Mouse (Mus musculus): ENCODE measurements around the gene Lypd4.

- TF ChIP-seq POLR2AphosphoS2 (IDR thresholded peaks at IDR 0.05; ENCODE audit: insufficient read length, low read depth) (no peak), USF1 (IDR thresholded peaks at IDR 0.05; ENCODE audit: low read depth) (no peak), POLR2A (IDR thresholded peaks at IDR 0.05; ENCODE audit: insufficient read length, low read depth) (no peak), SRF (IDR thresholded peaks at IDR 0.05; ENCODE audit: control insufficient read depth, insufficient read length, low read depth) (no peak), MYOG (IDR thresholded peaks at IDR 0.05; ENCODE audit: control insufficient read depth in 1 of 3, insufficient read depth in 1 of 3, insufficient read length in 2 of 3, low read depth in 2 of 3) (no peak), TCF12 (IDR thresholded peaks at IDR 0.05; ENCODE audit: insufficient read depth, poor library complexity, severe bottlenecking) (no peak), MYOD1 (IDR thresholded peaks at IDR 0.05; ENCODE audit: control insufficient read depth in 1 of 3, insufficient read length in 2 of 3, low read depth in 2 of 3) (no peak), E2F4 (IDR thresholded peaks at IDR 0.05; ENCODE audit: insufficient read depth) (no peak), MAX (IDR thresholded peaks at IDR 0.05; ENCODE audit: low read depth) (no peak), CEBPB (IDR thresholded peaks at IDR 0.05; ENCODE audit: insufficient read depth, poor library complexity, severe bottlenecking) (no peak), REST (IDR thresholded peaks at IDR 0.05; ENCODE audit: insufficient read depth, insufficient read length) (no peak)
Observed at GRCm38 (mm10) chr7:24879620-24880019, 9.9 kb upstream of the Lypd4 start.

All from myocyte (in vitro differentiated cells).